Mouse (Mus musculus): Measurements from ENCODE around the gene Nudt6.

- TF ChIP-seq CTCF (IDR thresholded peaks at IDR 0.05; ENCODE audit: borderline replicate concordance, insufficient read depth, low read length) (no peak), POLR2A (IDR thresholded peaks at IDR 0.05; ENCODE audit: low read depth, low read length) (no peak)
These were observed 23.4 kb upstream of the Nudt6 start for GRCm38 (mm10) chr3:37443409-37443808.

Measured in embryonic fibroblast, embryonic 13.5 days (primary cell).